Mouse (Mus musculus): ENCODE results near the gene Ddx27.

DNA sequence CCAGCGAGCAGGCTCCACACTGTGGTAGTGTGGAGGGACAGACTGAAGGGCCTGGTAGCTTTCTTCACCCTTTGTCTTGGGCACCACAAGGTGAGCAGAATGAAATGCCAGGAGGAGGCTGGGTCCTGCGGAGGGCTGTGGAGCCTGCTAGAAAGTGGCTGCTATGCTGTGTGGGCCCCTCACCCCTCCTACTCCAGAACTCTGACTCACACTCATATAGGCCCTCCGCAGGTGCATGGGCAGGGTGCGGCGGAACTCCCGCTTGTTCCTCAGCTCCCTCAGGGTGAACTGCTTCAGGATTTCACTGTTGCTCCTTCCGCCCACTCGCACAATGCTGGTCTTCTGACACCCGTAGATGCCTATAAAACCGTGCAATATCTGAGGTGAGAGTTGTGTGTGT lies 33.2 kb downstream of the Ddx27 start:
- TF ChIP-seq ZNF384 (IDR thresholded peaks at IDR 0.05; ENCODE audit: low read depth, low read length) (no peak), CHD2 (IDR thresholded peaks at IDR 0.05; ENCODE audit: low read depth, low read length) (no peak), MAFK (IDR thresholded peaks at IDR 0.05; ENCODE audit: insufficient read depth, low read depth, low read length) (no peak), ZC3H11A (IDR thresholded peaks at IDR 0.05; ENCODE audit: borderline replicate concordance, low read depth, low read length) (no peak), HCFC1 (IDR thresholded peaks at IDR 0.05; ENCODE audit: borderline replicate concordance, insufficient read depth, low read length) (no peak)

Data from ES-E14 (cell line).